Mouse (Mus musculus) mouse embryonic stem cell (cell line): ENCODE measurements around the gene Cox5b.

ENCODE experiments used
- in situ Hi-C, 2 experiments: fragments of 300-500 bp; cut with MboI; formaldehyde crosslinking; loops; 1 replicate in 1 of 2; 3 replicates in 1 of 2; pipeline ENCODE4 v1.14.3; 2019 to 2020; ENCODE audit warnings: low sequenced_read_pairs in 2 of 2, low pct_unique_long_range_greater_than_20kb in 1 of 2, mixed read lengths in 1 of 2; ENCODE audit not compliant: unreplicated experiment in 1 of 2

The Cox5b gene

GRCm38 (mm10) chr1:36682620-36683355, 8.5 kb upstream of the Cox5b start, which contains the start of gene Fam178b:
Gene Fam178b, minus strand, starts transcription at chr1:36683183.
- in situ Hi-C loops: no loop called here

GRCm38 (mm10) chr1:36683810-36684467, 7.3 kb upstream of the Cox5b start:
- in situ Hi-C loops: no loop called here

GRCm38 (mm10) chr1:36690671-36691235, 496 bp upstream of the Cox5b start:
- in situ Hi-C loops: no loop called here

- in situ Hi-C loops: no loop called here
Observed at GRCm38 (mm10) chr1:36694871-36695270, 3.6 kb downstream of the Cox5b start.

DNA sequence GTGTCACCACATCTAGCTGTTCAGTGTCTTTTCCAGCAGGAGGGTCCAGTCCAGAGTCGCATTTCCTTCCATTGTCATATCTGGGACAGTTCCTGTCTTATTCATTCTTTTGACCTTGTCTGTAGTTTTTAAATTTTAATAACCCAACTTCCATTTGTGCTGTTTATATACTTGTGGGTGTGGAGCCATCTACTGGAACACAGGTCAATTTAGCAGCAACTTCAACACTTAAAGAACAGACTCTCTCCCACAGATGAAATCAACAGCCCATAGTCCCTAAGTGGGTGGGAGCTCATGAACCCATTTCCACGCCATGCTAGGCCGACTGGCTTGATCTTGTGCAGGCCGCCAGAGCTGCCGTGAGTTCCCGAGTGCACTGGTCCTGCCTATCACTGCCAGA, 5.2 kb downstream of the Cox5b start:
- in situ Hi-C loops: no loop called here

DNA sequence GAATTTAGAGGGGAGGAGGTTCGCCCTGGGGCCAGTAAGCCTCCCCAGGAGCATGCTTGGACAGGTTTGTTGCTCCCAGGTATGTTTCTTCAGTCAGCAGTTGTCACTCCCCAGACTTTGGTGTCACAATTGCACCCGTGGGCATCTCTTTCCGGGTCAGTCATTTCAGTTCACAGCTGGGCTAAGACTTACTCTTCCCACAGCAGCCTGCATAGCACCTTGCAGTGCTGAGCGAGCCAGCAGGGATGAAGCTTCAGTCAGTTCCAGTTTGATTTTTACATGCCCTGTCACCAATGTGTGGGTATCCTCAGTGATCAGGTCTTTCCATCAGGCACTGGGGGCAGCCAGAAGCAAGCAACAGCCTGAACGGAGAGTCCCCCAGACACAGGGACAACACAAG, 5.8 kb downstream of the Cox5b start:
- in situ Hi-C loops: no loop called here

GRCm38 (mm10) chr1:36707166-36707565, 15.9 kb downstream of the Cox5b start:
- in situ Hi-C loops: no loop called here

GRCm38 (mm10) chr1:36707797-36708196, 16.5 kb downstream of the Cox5b start:
- in situ Hi-C loops: no loop called here

DNA sequence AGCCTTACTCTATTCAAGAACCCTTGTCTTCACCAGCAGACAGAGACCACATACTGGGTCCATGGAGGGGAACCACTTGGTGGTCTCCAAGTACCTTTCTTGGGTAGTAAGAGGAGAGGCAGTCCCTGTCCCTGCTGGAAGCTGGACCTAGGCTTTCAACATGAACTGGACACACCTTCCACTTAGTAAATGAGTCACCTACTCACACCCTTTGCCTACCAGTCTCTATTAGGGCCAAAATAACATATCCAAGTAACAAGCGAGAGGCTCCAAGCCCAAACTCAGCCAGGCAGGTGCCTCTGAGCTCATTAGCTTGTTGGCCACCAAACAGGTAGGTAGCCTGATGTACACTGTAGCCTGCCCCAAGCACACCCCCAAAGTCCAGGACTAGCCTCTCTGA, 17.4 kb downstream of the Cox5b start:
- in situ Hi-C loops: no loop called here

- in situ Hi-C loops: no loop called here
Observed at GRCm38 (mm10) chr1:36709055-36709853, 18.0 kb downstream of the Cox5b start.

GRCm38 (mm10) chr1:36709854-36710280, 18.6 kb downstream of the Cox5b start, which contains the start of gene 4933424G06Rik:
Gene 4933424G06Rik, plus strand, starts transcription at chr1:36710149.
- in situ Hi-C loops: no loop called here

- in situ Hi-C loops: no loop called here
Observed at GRCm38 (mm10) chr1:36711104-36711503, 19.9 kb downstream of the Cox5b start.

DNA sequence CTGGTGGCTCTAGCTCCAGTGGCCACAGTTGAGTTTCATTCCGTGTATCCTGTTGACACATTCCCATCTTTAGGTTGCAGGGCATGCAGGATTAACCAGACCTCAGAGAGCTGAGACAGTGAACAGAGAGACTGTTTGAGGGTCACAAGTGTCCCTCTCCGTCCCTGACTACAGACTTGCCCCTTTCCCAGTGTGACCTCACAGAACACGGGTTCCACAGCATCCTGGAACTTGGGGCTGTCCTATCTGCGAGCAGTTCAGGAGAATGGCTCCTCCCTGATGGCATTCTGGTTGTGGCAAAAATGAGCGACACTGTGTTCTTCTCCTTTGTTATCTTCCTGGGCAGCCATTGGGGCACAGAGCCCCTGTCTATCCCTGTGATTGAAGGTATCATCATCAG, 23.1 kb downstream of the Cox5b start, which contains the start of gene Actr1b:
Gene Actr1b, minus strand, starts transcription at position 112 of the 400 bp plus-strand sequence.
- in situ Hi-C loops: no loop called here

DNA sequence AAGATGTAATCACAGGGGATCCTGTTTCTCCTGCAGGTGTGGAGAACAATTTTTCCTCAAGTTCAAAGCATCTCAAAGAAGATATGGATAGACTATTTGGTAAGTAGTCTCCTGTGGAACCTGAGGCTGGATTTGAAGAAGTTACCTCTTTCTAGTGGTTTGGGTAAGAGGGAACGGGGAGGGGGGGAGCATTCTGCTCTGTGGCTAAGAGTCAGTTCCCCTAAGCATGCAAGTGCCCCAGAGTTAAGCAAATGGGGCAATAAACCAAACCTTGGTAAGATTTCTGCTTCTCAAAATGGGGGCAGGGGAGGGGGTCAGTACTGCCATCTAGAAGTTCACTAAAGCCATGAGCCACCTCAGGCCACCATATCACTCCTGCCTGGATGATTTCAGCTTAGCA, 27.5 kb downstream of the Cox5b start:
- in situ Hi-C loops: no loop called here

DNA sequence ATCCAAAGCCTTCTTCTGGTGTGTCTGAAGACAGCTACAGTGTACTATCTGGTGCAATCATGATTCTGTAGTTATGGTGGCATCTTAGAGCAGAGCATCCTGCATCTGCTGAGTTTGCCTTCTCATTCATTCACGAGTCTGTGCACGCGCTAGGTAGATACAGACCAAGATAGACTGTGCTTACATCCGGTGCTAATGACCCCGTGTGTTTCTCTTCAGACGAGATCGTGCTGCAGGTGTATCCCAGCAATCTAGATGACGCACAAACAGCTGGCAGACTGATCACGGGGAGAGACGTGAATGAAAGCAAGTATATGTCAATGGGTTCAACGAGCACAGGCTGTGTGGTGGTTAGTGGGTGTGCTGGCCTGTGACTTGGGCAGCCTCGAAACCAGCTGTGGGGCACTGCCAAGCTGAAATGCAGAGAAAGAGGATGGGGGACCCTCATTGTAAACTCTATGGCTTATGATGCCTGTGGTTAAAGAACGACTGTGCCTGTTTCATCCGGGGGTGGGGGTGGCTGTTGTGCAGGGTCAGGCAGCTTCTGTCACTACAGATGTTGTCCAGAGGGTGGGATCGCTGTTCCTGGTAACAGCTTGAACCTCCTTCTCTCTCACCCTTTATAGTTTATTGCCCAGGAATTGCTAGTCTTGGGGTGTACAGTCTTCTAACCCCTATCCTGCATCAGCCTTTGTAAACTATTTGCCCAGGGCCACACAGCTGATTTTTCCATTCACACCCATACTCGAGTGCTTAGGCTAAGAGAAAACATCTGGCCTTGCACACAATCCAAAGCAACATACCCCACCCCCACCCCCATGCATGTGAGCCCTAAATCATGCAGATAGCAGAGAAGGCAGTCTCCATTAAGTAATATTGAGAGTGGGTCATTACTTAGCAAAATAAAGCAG, 32.2 kb downstream of the Cox5b start:
- in situ Hi-C loops: no loop called here

GRCm38 (mm10) chr1:36724057-36724431, 32.8 kb downstream of the Cox5b start:
- in situ Hi-C loops: no loop called here

DNA sequence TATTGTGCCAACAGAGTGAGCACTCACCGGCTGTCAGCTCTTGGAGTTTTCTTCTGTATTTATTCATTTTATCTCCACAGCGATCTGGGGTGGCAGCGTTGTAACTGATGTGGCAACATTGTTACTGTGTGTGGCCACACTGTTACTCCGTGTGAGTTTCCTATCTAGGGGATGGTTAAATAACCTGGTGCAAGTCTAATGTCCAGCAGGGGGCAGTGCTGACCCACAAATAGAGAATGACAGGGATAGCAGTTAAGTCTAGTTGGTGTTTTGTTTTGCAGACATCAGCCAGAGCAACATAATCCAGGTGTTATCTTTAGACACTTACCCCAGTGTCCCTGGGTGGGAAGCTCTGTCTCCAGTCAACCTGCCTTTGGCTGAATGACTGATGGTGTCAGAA, 46.1 kb downstream of the Cox5b start:
- in situ Hi-C loops: loop anchor here in 1 of 2 experiments (10.0 kb wide), 1 partner anchor 192 kb away; the partner anchor contains the start of gene Ankrd39

GRCm38 (mm10) chr1:36739231-36739630, 48.0 kb downstream of the Cox5b start:
- in situ Hi-C loops: loop anchor here in 1 of 2 experiments (10.0 kb wide), 1 partner anchor 194 kb away; the partner anchor contains the start of gene Ankrd39
